Mouse (Mus musculus): Measurements from ENCODE around the gene Uvrag. TPM values are rescaled to one million over a fixed set of nuclear protein-coding genes. Genes with fewer than 3 reads are reported as not detected.

The Uvrag gene
- total RNA-seq, 2 experiments from 2014 or later = 47.6 to 68.3 TPM

DNA sequence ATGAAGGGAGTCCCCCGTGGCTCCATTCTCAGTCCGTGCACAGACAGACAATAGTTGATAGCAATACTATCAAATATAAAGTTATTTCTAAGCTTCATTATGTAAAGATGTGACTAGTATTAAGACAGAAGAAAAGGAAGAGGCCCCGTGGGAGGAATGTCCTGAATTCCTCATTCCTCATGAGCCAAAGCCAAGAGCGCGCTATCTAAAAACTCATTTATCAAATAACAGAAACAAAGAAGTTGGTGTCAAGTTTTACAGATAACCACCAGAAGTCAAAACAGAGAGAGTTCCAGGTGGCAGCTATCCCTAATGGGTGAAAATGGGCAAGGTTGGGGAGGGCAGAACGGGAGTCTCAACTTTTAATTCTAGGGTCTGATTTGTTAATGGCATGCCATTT is 95.4 kb downstream of the Uvrag start:
- H3K4me3 ChIP-seq = no peak overlapping the region
- no peak for TF ChIP-seq CTCF (IDR thresholded peaks at IDR 0.05)
- intact Hi-C loops (cut with DNase I) = no loop called here
- DNase-seq (ENCODE audit: extremely low spot score in 1 of 2, low spot score in 2 of 2) = no peak
- no peak overlapping the region for H3K27ac ChIP-seq

DNA sequence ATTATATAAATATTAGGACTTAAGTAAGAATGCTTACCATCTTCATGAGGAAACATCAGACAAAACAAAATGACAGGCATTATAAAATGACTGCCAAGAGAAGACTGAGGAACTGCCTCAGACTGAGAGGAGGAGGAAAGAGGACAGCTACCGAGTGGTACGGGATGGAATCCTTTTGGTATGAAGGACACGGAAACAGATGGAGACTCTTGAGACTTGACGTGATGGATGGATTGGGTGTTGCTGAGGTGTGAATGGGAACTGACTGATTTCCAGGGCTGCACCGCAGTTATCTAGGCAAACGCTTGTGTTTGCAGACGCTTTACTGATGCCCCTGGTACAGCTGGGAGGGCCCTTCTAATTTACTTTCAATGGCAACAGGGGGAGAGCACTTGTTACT is 97.0 kb downstream of the Uvrag start:
- intact Hi-C loops (cut with DNase I) = no loop called here
- no peak for DNase-seq (ENCODE audit: extremely low spot score in 1 of 2, low spot score in 2 of 2)
- TF ChIP-seq CTCF (IDR thresholded peaks at IDR 0.05) = no peak
- no peak overlapping the region for H3K4me3 ChIP-seq
- no peak overlapping the region for H3K27ac ChIP-seq

DNA sequence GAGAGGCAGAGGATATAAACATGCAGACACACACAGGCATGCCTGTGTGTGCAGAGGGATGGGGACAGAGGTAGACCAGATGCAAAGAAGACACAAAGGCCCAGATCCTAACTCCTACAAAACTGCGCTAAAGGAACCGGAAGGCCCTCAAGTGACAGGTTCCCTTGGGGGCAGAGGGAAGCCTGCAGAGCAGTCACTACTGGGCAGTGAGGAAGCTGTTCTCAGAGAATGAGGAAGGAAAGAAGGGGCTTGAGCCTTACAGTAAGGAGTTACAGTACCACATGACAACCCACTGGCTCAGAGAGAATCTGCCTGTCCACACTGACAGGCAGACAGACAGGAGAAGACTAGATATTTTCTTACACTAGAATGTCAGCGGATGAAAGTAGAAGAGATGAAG is 97.6 kb downstream of the Uvrag start:
- Histone ChIP-seq H3K27ac (no peak overlapping the region), H3K4me3 (no peak overlapping the region)
- DNase-seq (ENCODE audit: extremely low spot score in 1 of 2, low spot score in 2 of 2) = no peak
- TF ChIP-seq CTCF (IDR thresholded peaks at IDR 0.05) = no peak
- intact Hi-C loops (cut with DNase I) = no loop called here

DNA sequence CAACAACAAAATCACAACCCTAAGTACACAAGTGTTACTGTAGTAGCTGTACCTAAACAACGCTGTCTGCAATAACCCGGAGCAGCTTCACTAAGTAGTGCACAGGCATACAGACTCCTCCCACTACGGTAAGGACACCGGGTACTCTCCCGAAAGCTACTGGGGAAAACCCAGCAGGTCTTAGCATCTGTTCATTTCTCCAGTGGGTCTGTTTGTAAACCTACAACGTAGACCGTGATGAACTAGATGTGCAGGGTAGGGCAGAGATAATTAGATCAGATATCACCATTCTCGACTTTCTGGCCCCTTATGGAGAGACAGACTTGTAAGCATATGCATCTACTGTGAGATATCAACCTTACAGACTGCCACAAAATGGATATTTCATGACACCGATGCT is 99.1 kb downstream of the Uvrag start:
- Histone ChIP-seq H3K27ac (no peak overlapping the region), H3K4me3 (no peak overlapping the region)
- no peak for TF ChIP-seq CTCF (IDR thresholded peaks at IDR 0.05)
- intact Hi-C loops (cut with DNase I) = no loop called here
- DNase-seq (ENCODE audit: extremely low spot score in 1 of 2, low spot score in 2 of 2) = no peak

DNA sequence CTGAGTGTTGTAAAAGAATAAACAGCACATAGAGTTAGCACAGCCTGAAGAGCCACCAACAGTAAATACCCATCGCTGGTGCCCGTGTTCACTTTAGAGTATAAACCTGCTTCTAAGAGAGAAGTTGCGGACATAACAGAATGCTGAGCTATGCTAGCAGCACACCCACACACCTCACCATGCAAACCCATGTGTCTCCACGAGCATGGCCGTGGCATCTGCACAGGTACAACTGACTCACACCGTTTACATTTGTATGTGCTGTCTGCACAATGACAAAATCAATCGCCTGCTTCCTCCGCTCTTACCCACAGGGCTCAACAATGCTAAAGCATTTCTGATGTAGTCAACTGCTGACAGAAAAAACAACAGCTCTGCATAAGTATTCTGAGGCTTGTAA is 101.0 kb downstream of the Uvrag start:
- intact Hi-C loops (cut with DNase I) = no loop called here
- no peak overlapping the region for H3K4me3 ChIP-seq
- peak in 1 of 2 experiments; percentile 28 for DNase-seq (ENCODE audit: extremely low spot score in 1 of 2, low spot score in 2 of 2)
- H3K27ac ChIP-seq = no peak overlapping the region
- TF ChIP-seq CTCF (IDR thresholded peaks at IDR 0.05) = no peak

DNA sequence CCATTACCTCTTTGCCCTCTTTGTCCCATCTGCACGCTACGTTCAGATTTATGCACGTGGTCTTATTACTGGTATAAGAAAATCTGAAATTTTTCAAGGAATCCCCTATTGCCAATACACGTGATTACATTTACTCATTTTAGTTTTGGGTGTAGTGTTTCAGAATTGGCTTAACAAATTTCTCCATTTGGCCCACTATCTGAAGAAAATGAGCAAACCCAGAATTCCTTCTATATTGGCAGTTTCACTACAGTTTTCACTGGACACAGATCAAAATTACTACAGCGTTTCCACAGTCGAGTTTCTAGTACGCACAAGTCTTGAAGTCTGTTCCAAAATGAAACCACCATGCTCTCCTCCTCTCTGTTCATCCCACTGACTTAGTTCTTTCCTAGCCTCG is 104.7 kb downstream of the Uvrag start:
- Histone ChIP-seq H3K4me3 (no peak overlapping the region), H3K27ac (no peak overlapping the region)
- TF ChIP-seq CTCF (IDR thresholded peaks at IDR 0.05) = no peak
- DNase-seq (ENCODE audit: extremely low spot score in 1 of 2, low spot score in 2 of 2) = no peak
- intact Hi-C loops (cut with DNase I) = no loop called here

DNA sequence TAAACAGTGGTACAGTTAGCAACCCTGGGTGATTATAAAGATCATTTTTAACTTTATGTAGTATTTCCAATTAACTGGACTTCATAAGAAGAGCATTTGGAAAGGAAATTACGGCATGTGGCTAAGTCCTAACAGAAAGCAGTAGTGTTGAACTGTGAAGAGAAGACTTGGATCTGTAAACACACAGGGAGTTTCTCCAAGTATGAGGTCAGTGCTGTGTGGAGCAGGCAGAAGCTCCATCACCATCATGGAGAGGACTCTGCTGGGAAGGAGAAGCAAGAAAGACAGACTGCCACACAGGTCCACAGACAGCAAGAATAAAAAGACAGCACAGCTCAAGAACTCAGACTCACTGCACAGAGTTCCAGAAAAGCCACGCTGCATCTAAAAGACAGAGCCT is 106.0 kb downstream of the Uvrag start:
- DNase-seq (ENCODE audit: extremely low spot score in 1 of 2, low spot score in 2 of 2) = no peak
- no peak overlapping the region for H3K27ac ChIP-seq
- intact Hi-C loops (cut with DNase I) = no loop called here
- TF ChIP-seq CTCF (IDR thresholded peaks at IDR 0.05) = no peak
- no peak overlapping the region for H3K4me3 ChIP-seq

DNA sequence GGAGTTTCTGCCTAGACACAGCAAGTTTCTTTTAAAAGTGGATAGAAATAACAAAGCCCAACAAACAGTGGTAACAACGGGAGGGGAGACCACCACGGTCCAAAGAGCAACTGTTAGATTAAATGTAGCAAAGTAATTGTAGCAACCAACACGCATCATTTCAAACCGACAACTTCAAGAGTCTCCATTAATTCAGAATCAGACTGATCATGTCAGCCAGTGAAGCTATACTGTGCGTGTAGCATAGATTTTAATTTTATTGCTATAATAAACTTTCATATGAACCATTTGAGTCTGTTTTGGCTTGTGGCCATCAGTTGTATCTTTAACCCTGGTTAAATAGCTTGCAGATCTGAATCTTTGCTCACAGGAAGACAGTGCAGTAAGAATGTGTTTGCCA is 107.1 kb downstream of the Uvrag start:
- DNase-seq (ENCODE audit: extremely low spot score in 1 of 2, low spot score in 2 of 2) = no peak
- no peak for TF ChIP-seq CTCF (IDR thresholded peaks at IDR 0.05)
- intact Hi-C loops (cut with DNase I) = no loop called here
- H3K4me3 ChIP-seq = no peak overlapping the region
- no peak overlapping the region for H3K27ac ChIP-seq

DNA sequence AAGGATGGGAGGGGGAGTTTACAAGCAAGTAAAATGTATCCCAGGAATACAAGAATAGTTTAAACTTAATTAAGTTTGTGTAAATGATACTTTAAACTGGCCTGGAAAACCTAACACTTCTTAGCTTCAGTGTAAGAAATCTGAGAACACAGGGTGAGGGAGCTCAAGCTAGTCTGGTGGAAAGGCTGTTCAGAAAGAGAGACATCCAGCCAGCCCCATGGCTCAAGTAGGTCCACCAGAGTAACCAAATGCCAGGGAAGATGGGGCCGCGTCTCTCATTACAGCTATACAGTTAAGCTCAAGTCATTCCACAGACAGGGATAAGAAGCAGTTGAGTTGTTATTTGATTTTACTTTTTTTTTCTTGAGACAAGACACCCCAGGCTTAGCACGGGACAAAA is 107.6 kb downstream of the Uvrag start:
- Histone ChIP-seq H3K4me3 (no peak overlapping the region), H3K27ac (no peak overlapping the region)
- no peak for TF ChIP-seq CTCF (IDR thresholded peaks at IDR 0.05)
- intact Hi-C loops (cut with DNase I) = no loop called here
- DNase-seq (ENCODE audit: extremely low spot score in 1 of 2, low spot score in 2 of 2) = no peak

DNA sequence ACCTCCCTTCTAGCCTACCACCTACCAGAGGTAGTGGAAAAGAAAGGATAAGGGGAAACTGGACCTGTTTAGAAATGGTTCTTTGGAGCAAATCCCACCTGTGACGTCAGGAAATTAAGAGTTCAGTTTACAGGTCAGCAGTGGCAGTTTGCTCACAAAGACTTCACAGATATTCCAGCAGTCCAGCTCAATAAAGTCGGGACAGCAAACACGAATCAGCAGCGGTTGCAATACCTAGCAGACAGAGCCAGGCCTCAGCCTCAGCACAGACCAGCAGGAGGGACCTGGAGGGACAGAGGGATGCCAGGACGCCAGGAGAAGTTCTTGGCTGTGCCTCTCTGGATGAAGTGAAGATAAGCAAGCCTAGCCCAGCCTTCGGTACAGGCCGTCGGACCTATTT is 108.9 kb downstream of the Uvrag start:
- DNase-seq (ENCODE audit: extremely low spot score in 1 of 2, low spot score in 2 of 2) = no peak
- no peak for TF ChIP-seq CTCF (IDR thresholded peaks at IDR 0.05)
- H3K4me3 ChIP-seq = no peak overlapping the region
- no peak overlapping the region for H3K27ac ChIP-seq
- intact Hi-C loops (cut with DNase I) = no loop called here

DNA sequence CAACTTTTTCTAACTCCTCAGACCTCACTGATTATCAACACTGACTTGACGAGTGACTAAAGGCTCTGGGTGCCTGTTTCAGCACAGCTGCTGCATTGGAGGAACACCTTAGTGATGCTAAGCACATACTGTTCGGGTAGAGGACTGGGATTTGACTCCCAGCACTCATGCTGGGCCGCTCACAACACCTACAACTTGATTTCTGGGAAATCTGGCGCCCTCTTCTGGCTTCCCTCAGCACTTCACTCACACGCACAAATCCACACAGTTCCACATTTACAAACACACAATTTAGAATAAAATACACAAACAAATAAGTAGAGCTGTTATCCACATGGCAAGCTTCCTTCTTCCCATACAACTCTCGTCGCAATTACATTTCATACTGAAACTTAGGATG is 112.8 kb downstream of the Uvrag start:
- DNase-seq (ENCODE audit: extremely low spot score in 1 of 2, low spot score in 2 of 2) = no peak
- intact Hi-C loops (cut with DNase I) = no loop called here
- peak; percentile 39 for TF ChIP-seq CTCF (IDR thresholded peaks at IDR 0.05)

DNA sequence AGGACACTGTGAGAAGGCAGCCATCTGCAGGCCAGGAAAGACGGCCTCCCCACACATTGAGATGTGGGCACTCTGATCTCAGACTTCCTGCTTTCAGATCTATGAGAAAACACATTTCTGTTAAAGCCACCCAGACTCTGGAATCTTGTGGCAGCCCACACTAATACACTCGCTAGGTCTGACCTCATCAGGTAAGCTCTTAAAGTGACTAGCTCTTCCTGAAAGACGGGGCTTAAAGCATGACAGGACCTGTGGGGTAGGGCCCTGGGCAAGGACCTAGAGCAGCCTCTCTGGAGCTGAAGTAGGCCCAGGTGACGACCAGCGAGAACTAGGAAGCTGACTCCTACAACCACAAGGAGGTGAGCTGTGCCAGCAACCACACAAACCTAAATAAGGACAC is 113.8 kb downstream of the Uvrag start:
- Histone ChIP-seq H3K4me3 (no peak overlapping the region), H3K27ac (no peak overlapping the region)
- intact Hi-C loops (cut with DNase I) = no loop called here
- no peak for TF ChIP-seq CTCF (IDR thresholded peaks at IDR 0.05)
- DNase-seq (ENCODE audit: extremely low spot score in 1 of 2, low spot score in 2 of 2) = no peak

More for the DNA sequence above, 112.8 kb downstream of the Uvrag start:
- Histone ChIP-seq H3K4me3 (no peak overlapping the region), H3K27ac (no peak overlapping the region)

DNA sequence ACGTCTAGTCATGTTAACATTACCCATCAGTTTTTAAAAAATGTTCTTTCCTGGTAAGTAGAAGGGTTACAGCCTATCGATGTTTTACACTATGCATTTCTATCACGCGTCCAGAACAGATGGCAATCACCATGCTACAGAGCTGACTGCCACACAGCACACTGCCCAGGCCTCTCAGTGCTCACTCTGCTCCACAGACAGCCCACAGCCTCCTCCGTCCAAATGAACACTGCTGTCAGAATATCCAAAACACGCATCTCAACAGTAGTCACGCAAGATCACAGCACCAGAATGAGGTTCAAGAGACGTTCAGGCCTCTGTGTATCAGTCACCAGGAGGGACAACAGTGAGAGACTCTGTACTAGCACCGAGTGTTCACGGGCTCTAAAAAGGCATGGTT is 115.0 kb downstream of the Uvrag start:
- intact Hi-C loops (cut with DNase I) = no loop called here
- H3K4me3 ChIP-seq = no peak overlapping the region
- no peak for DNase-seq (ENCODE audit: extremely low spot score in 1 of 2, low spot score in 2 of 2)
- no peak for TF ChIP-seq CTCF (IDR thresholded peaks at IDR 0.05)
- peak overlapping the region; percentile 32; the same call in 1 of the 2 replicates for H3K27ac ChIP-seq

DNA sequence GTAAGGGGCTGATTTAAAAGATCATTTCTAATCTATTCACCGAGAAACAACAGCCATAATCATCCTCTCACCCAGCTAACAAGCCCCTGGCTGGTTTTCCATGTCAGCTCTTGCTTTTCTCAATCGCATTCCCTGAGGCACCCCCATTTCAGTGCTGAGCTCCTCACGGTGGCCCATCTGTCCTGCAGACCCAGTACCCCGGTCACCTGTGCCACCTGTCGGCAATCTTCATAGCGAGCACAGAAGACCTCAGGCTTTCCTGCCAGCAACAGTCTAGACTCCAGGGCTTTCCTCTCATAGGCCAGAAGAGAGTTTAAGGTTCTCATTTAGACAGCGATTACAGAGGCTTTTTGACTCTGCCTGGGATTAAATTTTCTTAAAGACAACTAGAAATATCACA is 115.7 kb downstream of the Uvrag start:
- intact Hi-C loops (cut with DNase I) = no loop called here
- TF ChIP-seq CTCF (IDR thresholded peaks at IDR 0.05) = no peak
- Histone ChIP-seq H3K27ac (no peak overlapping the region), H3K4me3 (no peak overlapping the region)
- DNase-seq (ENCODE audit: extremely low spot score in 1 of 2, low spot score in 2 of 2) = no peak

Data from left cerebral cortex, adult 2 months (tissue).